Mouse (Mus musculus): ENCODE measurements at regions not wholly inside any gene's neighbourhood (a gene's known extent, or its start where the extent isn't known, plus 50 kb on each side); places are given as distances from the start of the nearest gene placed in this dataset.
"Not testable (repeated sequence)": the region's sequence is repeated elsewhere in the genome, so short reads cannot be mapped to it uniquely, and the experiment has no call there.

DNA sequence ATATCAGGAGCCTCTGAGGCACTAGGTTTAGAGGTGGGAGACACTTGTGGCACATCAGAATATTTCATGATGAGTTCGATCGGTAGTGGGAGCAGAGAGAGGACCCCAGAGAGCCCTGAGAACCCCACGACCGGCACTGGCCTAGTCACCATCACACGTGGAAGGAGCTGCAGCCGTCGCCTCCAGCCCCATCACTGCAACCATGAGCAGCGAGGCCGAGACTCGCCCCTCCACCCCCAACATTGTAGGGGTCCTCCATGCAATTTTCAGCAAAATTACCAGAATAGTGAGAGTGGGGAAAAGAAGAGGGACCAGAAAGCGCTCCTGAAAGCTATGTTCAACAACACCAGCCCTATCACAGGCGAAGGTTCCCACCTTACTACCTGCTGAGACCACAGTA, 297.0 kb downstream of the Edem1 start:
- no peak for DNase-seq

GRCm38 (mm10) chr6:109127203-109127602, 298.8 kb downstream of the Edem1 start:
- DNase-seq = no peak

DNA sequence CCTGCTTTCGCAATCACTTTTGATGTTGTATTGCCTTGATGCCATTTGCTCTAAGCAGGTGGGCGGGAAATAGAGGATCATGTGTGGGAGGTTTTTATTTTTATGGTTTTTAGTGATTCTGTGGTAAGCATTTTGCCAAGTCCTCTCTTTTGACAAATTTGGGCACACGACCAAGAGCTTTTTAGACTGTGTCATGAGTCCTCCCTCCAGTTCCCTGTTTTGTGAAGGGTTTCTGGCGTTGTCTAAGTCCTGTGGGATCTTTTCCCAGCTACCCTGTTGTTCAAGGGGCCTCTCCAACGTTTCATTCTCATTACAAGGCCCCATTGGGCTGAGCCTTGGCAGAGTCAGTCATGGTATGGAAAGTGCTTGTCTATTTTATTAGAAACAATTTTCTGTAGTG, 317.7 kb downstream of the Edem1 start:
- DNase-seq = no peak

GRCm38 (mm10) chr6:109149043-109149442, 320.6 kb downstream of the Edem1 start:
- DNase-seq = no peak

- peak; percentile 89 for DNase-seq
Measured at GRCm38 (mm10) chr6:109150023-109150911, 321.8 kb downstream of the Edem1 start.

GRCm38 (mm10) chr6:109150912-109151256, 322.4 kb downstream of the Edem1 start:
- DNase-seq = no peak

DNA sequence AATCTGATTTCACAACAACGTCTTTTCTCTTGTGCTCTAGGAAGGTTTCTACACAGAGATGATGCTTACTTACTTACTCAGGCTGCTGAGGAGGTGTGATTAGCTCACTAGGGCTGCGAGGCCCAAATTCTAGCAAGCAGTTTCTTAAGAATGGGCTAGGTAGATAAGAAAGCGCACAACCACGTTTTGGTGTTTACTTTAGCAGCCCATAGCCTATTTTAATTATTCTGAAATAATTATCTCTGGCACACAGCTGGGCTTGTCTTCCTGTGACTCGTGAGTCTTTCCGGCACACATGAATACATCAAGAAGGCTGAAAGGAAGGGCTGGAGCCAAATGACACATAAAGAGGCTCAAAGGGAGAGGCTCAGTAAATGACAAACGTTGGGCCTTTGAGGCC, 325.2 kb downstream of the Edem1 start:
- DNase-seq = no peak

- DNase-seq = no peak
Measured at GRCm38 (mm10) chr6:109159561-109159960, 331.1 kb downstream of the Edem1 start.

DNA sequence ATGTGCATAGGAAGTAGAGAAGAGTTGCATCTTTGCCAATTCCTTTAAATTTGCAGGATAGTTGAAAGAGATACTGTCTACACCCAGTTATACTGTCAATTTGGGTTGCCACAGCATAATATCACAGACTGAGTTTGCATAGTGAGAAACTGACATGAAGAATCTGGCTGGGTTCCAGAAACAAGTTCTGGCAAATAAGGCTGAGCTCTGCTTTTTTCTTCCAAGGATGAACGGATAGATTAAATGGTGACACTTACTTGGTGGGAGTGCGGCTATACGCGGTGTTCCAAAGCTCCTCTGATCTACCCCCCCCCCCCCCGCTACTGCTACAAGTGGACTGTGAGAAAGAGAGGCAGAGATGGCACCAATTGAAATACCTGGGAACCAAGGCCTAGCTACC, 339.0 kb downstream of the Edem1 start:
- no peak for DNase-seq

DNA sequence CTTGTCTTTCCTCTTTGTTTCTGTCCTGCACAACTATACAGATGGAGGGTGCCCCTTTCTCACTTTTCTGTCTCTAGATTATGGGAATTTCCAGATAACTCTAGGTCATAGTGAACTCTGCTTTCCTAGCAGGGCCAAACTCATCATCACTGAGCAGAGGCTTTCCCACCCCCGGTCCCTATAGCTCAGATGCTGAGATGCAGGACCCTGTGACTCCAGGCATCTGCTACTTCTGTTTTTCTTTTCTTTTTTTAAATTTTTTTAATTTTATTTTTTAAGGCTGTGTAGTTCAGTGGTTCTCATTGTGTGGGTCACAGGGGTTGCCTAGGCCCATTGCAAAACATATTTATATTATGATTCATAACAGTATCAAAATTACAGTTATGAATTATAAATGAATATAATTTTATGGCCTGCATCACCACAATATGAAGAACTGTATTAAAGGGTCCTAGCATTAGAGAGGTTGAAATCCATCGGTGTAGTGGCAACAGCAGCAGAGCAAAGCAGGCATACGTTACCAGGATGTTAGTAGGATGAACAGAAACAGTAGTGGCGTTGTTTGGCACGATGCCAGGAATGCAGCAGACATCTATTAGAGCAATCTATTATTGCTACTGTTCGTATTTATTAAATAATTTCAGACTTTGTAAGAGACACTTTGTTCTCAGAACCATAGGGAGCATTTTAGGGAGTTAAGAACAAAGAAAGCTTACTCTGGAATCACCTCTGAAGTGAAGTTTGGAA, 343.8 kb downstream of the Edem1 start:
- DNase-seq = peak; percentile 26

DNA sequence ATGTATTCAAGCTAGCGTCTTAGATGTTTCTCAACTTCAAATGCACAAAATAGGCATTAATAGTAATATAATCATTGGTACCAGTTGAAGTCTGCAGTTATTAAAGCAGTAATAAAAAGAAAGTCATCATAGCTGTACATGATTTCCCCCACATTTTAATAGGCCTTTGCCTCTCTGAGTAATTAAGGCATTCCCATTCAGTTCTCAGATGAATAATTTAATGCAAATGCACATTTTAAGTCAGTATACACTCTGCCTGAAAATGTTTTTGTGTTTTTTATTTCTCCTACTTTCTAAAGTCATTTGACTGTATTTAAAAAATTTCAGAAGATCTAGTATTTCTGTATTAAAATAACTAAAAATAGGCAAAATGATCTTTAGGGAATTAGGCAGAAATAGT, 344.6 kb downstream of the Edem1 start:
- no peak for DNase-seq

- no peak for DNase-seq
Measured at GRCm38 (mm10) chr6:109176876-109177275, 348.4 kb downstream of the Edem1 start.

- DNase-seq = no peak
Measured at GRCm38 (mm10) chr6:109182878-109183277, 354.4 kb downstream of the Edem1 start.

DNA sequence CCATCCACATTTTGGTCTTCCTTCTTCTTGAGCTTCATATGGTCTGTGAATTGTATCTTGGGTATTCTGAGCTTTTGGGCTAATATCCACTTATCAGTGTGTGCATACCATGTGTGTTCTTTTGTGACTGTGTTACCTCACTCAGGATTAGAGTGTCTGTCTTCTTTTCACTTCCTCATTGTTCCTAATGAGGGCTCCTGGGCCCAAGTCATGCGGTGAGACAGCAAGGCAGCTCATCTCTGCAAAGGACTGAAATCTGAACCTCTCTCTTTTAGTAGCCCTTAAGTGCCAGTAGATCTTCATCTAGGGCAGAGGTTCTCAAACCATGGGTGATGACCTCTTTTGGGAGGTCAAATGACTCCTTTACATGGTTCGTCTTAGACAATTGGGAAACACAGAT, 364.6 kb downstream of the Edem1 start:
- DNase-seq = not testable (repeated sequence)

DNA sequence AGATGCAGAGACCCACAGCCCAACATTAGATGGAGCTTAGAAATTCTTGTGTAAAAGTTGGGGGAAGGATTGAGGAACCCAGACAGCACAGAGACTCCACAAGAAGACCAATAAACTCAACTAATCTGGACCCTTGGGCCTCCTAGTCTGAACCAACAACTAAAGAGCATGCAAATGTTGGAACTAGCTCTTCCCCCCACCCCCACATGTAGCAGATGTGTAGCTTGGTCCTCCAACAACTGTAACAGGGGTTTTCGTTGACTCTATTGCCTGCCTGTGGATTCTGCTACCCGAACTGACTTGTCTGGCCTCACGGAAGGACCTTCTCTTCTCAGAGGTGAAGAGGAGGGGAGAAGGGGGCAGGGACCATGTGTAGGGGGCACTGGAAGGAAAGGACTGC, 365.2 kb downstream of the Edem1 start:
- no peak for DNase-seq

GRCm38 (mm10) chr6:109209699-109210098, 381.3 kb downstream of the Edem1 start:
- DNase-seq = no peak

- no peak for DNase-seq
Measured at GRCm38 (mm10) chr6:109230391-109230790, 401.9 kb downstream of the Edem1 start.

DNA sequence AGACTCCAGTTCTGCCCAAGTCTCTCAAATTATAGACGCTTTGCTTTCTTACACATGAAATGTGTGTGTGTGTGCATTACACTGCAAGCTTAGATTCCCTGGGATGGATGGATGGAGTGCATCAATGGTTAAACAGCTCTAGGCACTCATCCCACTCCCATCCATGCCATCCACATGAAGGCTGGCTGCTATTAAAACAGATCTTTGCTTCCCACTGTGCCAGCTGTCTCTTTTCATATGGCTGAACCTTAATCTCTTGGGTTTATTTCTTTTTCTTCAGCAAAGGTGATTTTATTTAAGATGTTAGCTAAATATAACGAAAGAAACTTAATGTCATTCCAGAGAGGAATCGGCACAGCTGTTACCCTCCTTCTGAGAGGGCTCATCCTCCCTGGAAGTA, 405.0 kb downstream of the Edem1 start:
- no peak for DNase-seq

GRCm38 (mm10) chr6:109245666-109246065, 417.2 kb downstream of the Edem1 start:
- DNase-seq = no peak

DNA sequence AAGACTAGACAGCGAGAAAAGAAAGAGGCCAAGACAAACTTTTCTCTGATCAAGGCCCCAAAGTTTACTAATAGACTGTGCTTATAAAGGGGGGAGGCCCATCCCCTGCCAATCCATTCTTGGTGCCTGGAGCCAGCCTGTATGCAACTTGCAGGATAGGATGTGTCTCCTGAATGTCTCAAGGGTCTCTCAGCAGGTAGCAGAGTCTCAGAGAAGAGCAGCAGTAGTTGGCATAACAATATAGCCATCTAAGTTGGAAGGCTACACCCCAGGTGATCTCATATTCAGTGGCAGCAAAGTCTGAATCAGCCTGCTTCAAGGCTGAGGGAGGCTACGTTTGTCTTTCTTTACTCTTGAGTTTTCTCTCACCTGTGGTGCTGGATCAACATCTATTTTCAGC, 418.1 kb downstream of the Edem1 start:
- not testable (repeated sequence) for DNase-seq
